Mouse (Mus musculus) midbrain, embryonic 14.5 days (tissue): Measurements from ENCODE around the gene Fbxo48. TPM values are rescaled to one million over a fixed set of nuclear protein-coding genes. Genes with fewer than 3 reads are reported as not detected.

Source experiments
- ATAC-seq: fragments of 200-750 bp; cut with Nextera tagmentation; 2 replicates; pipeline ENCODE4 v1.8.0; 2017; ENCODE audit warnings: moderate number of reproducible peaks, moderate library complexity; ENCODE audit not compliant: low FRiP score, low TSS enrichment
- DNase-seq: peaks from one replicate; pipeline ENCODE4 v3.0.0-alpha.2; 2015
- H3K27ac ChIP-seq: fragments of 300-500 bp; sonication (generic); replicated peaks from 2 replicates; pipeline ENCODE4 v1.5.1; 2014; ENCODE audit warnings: mild to moderate bottlenecking, low read depth, low read length, moderate library complexity
- H3K27me3 ChIP-seq: fragments of 300-500 bp; sonication (generic); 2 replicates; pipeline ENCODE4 v1.6.1; 2014; ENCODE audit warnings: low read length, control low read depth, mixed read lengths; ENCODE audit not compliant: control insufficient read depth, insufficient read depth
- H3K36me3 ChIP-seq: fragments of 300-500 bp; sonication (generic); 2 replicates; pipeline ENCODE4 v1.6.1; 2014; ENCODE audit warnings: low read length, control low read depth; ENCODE audit not compliant: control insufficient read depth, insufficient read depth
- H3K4me1 ChIP-seq: fragments of 300-500 bp; sonication (generic); 2 replicates; pipeline ENCODE4 v1.6.1; 2014; ENCODE audit warnings: mild to moderate bottlenecking, antibody characterized with exemption, low read length, control low read depth; ENCODE audit not compliant: control insufficient read depth, insufficient read depth
- H3K4me2 ChIP-seq: fragments of 300-500 bp; sonication (generic); 2 replicates; pipeline ENCODE4 v1.6.1; 2014; ENCODE audit warnings: mild to moderate bottlenecking, low read length, moderate library complexity
- H3K4me3 ChIP-seq: fragments of 300-500 bp; sonication (generic); replicated peaks from 2 replicates; pipeline ENCODE4 v1.5.1; 2014; ENCODE audit warnings: low read depth, low read length
- H3K9ac ChIP-seq: fragments of 300-500 bp; sonication (generic); replicated peaks from 2 replicates; pipeline ENCODE4 v1.6.1; 2014; ENCODE audit warnings: mild to moderate bottlenecking, low read length, moderate library complexity
- H3K9me3 ChIP-seq: fragments of 300-500 bp; sonication (generic); 2 replicates; pipeline ENCODE4 v1.6.1; 2016; ENCODE audit warnings: low read length, control low read depth, mixed read lengths; ENCODE audit not compliant: control insufficient read depth
- WGBS: fragments of 180-500 bp; shearing (Covaris S2); extraction: QIAGEN DNeasy Blood & Tissue Kit; methylation state at CpG from one replicate; pipeline ENCODE4 v1.1.7; 2014; 5-methylcytosine and 5-hydroxymethylcytosine counted together
- polyA plus RNA-seq: library from polyadenylated mRNA; unstranded; fragments of >200 nt; fragmentation: Nextera tagmentation; extraction: Ambion mirVana; gene quantifications from 2 replicates; pipeline ENCODE4 v1.2.1, GENCODE M21; 2014

The Fbxo48 gene
- polyA plus RNA-seq, 1 experiment from 2014 or later: 0.75 TPM

DNA sequence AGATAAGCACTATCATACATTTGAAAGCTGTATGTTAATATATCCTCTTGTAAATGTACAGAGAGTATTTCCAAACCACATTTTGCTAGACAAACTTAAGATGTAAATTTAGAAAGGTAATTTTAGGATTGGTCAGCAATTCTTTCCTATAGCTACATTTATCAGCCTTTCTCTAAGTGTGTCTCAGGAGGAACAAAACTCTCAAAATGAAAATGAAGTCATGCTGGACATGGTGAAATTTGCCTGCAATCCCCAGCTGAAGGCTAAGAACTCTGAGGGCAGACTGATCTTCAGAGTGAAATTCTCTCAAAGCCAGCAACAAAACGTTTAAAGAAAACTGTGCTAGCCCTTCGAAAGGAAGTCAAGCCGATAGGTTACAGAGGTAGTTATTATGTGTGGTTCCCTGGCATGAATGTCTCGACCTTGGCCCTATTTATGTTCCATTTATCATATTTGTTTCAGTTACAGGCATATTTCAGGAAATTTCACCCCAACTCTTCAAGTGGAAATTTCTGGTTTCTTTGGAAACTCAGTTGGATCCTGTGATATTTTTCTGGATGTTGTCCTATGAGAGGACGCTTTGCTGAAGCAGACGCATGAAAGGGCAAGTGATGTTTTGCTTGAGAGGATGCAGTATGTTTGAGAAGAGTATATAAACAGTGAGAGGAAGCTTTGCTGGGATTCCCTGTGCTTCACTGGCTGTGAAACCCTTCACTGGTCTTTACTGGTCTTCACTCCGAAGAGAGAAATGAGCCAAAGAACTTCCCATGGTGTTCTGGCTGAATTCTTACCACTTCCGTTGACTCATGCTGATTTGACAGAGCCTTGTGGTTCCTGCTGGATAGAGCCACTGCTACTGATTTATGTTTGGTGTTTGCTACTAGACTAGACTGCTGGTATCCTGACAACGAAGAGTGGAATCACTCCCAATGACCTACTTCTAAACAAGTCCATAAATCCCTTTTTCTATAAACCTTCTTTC lies 49.5 kb downstream of the Fbxo48 start:
- H3K4me3 ChIP-seq: no peak overlapping the region
- H3K36me3 ChIP-seq: no peaks in the 10 kb centered on the region
- H3K4me2 ChIP-seq: no peak overlapping the region
- no peaks in the 10 kb centered on the region for H3K27me3 ChIP-seq
- H3K9me3 ChIP-seq: no peaks in the 10 kb centered on the region
- DNase-seq (no peak), ATAC-seq (no peak)
- no peak overlapping the region for H3K9ac ChIP-seq
- no peaks in the 10 kb centered on the region for H3K4me1 ChIP-seq
- WGBS: 86% methylated on average over 9 of the region's 9 CpGs
- no peak overlapping the region for H3K27ac ChIP-seq

DNA sequence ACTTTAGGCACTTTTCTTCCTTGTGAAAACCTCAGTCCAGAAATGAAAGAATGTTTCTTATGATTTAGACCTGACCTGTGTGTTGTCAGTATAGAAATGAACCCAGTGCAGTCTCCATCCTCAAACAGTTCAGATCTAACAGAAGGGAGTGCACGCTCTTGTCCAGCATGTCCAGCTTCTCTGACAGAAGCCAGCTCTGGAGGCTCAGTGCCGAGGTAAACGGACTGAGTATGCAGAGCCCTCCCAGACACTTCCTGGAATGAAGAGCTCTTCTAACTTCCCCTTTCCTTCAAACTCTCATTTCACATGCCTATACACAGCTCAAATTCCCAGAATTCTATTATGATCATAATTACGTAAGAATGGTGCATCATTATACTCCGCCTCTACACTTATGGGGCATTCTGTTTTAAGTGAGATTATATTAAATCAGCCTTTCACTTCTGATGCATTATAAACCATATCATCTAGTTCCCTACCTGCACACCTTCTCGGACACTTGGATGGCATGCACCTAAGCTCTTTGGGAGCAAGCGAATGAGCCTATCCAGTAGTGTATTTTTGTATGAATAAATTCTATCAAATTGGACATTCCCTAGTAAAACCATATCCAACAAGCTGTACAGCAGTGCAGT lies 51.7 kb downstream of the Fbxo48 start:
- Histone ChIP-seq H3K36me3 (no peaks in the 10 kb centered on the region), H3K9ac (no peak overlapping the region), H3K27ac (no peak overlapping the region), H3K4me1 (no peaks in the 10 kb centered on the region), H3K4me2 (no peak overlapping the region), H3K27me3 (no peaks in the 10 kb centered on the region), H3K9me3 (no peaks in the 10 kb centered on the region), H3K4me3 (no peak overlapping the region)
- 92% methylated on average over 7 of the region's 7 CpGs for WGBS
- ATAC-seq (no peak), DNase-seq (no peak)

DNA sequence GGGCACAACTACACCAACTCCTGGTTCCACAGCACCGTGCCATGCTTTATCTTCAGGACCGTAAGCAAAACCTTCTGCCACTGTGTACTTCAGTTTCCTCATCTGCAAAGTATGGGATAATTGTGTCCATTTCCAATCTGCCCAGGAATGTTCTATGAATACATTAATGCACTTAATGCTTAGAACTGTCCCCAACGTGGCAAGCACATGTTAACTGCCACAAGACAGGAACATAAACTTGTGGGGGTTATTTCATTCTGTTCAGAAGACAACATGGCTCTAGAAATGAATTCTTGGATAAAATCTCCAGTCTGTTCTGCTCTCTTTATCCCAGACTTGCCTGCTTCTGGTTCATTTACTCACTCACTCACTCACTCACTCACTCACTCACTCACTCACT lies 52.6 kb downstream of the Fbxo48 start:
- Histone ChIP-seq H3K36me3 (no peaks in the 10 kb centered on the region), H3K27ac (no peak overlapping the region), H3K9me3 (no peaks in the 10 kb centered on the region), H3K4me1 (no peaks in the 10 kb centered on the region), H3K4me3 (no peak overlapping the region), H3K27me3 (no peaks in the 10 kb centered on the region), H3K9ac (no peak overlapping the region), H3K4me2 (no peak overlapping the region)
- ATAC-seq (no peak), DNase-seq (no peak)
- WGBS: 86% methylated on average over 3 of the region's 3 CpGs

Other genes starting within 250 kb of the Fbxo48 start
- gene Egfr, start 199.2 kb upstream of the Fbxo48 start, polyA plus RNA-seq: 3.8 and 4.2 TPM in 2 replicates
- gene Cnrip1, start 100.2 kb downstream of the Fbxo48 start, polyA plus RNA-seq: 131 and 161 TPM in 2 replicates
- gene Plek, start 101.0 kb downstream of the Fbxo48 start, polyA plus RNA-seq: 2.8 and 5.8 TPM in 2 replicates
- 141 and 200 TPM in 2 replicates for gene Ppp3r1, start 207.9 kb downstream of the Fbxo48 start, polyA plus RNA-seq
- gene Wdr92, start 230.7 kb downstream of the Fbxo48 start, polyA plus RNA-seq: 17.5 and 22.0 TPM in 2 replicates